Comparison of ENCODE assay signal across 10 mouse cellular contexts in genomic region chr12:3723762-3724161, GRCm38 (mm10).
DNase-seq lines count a peak whose midpoint lies in the region; ATAC-seq lines count a peak whose summit lies in the region.
"Had no signal": no experiment of that assay in that cellular context is flagged by ENCODE, and none has a peak within 500 bp of the region (broad histone marks: within the 10 kb centered on the region; RNA-seq: fewer than 3 reads in every experiment).

No protein-coding gene starts in this region.

- H3K27ac ChIP-seq in neural tube, embryonic 13.5 days (replicated peaks), result peak overlapping the region; percentile 18; the same call in 1 of the 2 replicates
- H3K27ac ChIP-seq in neural tube, embryonic 15.5 days (replicated peaks), result no peak overlapping the region
- H3K27ac ChIP-seq: liver, embryonic 14.5 days had no signal

- 39% methylated on average over 3 of the region's 3 CpGs for WGBS in neural tube, embryonic 13.5 days
- 50% methylated on average over 3 of the region's 3 CpGs for WGBS in neural tube, embryonic 15.5 days

- H3K4me3 ChIP-seq in neural tube, embryonic 13.5 days, result no peak overlapping the region
- H3K4me3 ChIP-seq in neural tube, embryonic 15.5 days (replicated peaks), result no peak overlapping the region

- H3K27me3 ChIP-seq in neural tube, embryonic 13.5 days, result no peaks in the 10 kb centered on the region
- no peaks in the 10 kb centered on the region for H3K27me3 ChIP-seq in neural tube, embryonic 15.5 days (replicated peaks)
- H3K27me3 ChIP-seq: CH12.LX had no signal

- intact Hi-C loops in gastrocnemius, postnatal 14 days (cut with DNase I; ENCODE audit: low total_unique reads), result no loop called here

- H3K9me3 ChIP-seq in neural tube, embryonic 13.5 days, result no peaks in the 10 kb centered on the region
- no peaks in the 10 kb centered on the region for H3K9me3 ChIP-seq in neural tube, embryonic 15.5 days (replicated peaks)

- DNase-seq in gastrocnemius, postnatal 10 days, result peak; percentile 15
- DNase-seq in gastrocnemius, postnatal 14 days, result no peak
- peak; percentile 63 for DNase-seq in cerebellum, adult 9-11 months
- peak; percentile 61 to 73 for DNase-seq in kidney, postnatal 4 days
- no peak for DNase-seq in embryo, embryonic 9.5 days (ENCODE audit: extremely low spot score)
- DNase-seq in spleen, postnatal 10 days (ENCODE audit: low spot score in 2 of 2), result no peak

- H3K4me2 ChIP-seq in neural tube, embryonic 13.5 days, result no peak overlapping the region
- no peak overlapping the region for H3K4me2 ChIP-seq in neural tube, embryonic 15.5 days

- H3K9ac ChIP-seq in neural tube, embryonic 13.5 days, result no peak overlapping the region
- H3K9ac ChIP-seq in neural tube, embryonic 15.5 days (replicated peaks), result no peak overlapping the region
- H3K9ac ChIP-seq: liver, embryonic 14.5 days had no signal

- no peak for ATAC-seq in neural tube, embryonic 13.5 days (ENCODE audit: low read depth)
- no peak for ATAC-seq in neural tube, embryonic 15.5 days (ENCODE audit: low FRiP score)

- H3K36me3 ChIP-seq in neural tube, embryonic 13.5 days, result peaks cover 7% of the 10 kb centered on the region; the same call in 1 of the 2 replicates
- H3K36me3 ChIP-seq in neural tube, embryonic 15.5 days, result no peaks in the 10 kb centered on the region

- peaks cover 14% of the 10 kb centered on the region for H3K4me1 ChIP-seq in neural tube, embryonic 13.5 days (replicated peaks)
- peaks cover 15% of the 10 kb centered on the region for H3K4me1 ChIP-seq in neural tube, embryonic 15.5 days

Comparison
In these comparisons a context has a peak if more than half of its experiments do, and no peak if none do; other contexts are left out.
1. DNase-seq: peak in gastrocnemius, postnatal 10 days (single experiment), cerebellum, adult 9-11 months (single experiment) and kidney, postnatal 4 days (2 of 2); none in gastrocnemius, postnatal 14 days (single experiment), embryo, embryonic 9.5 days (single experiment) and spleen, postnatal 10 days (0 of 2).